Mouse (Mus musculus) gastrocnemius, postnatal 14 days (tissue): ENCODE data around the gene Zfp846. TPM values are rescaled to one million over a fixed set of nuclear protein-coding genes. Genes with fewer than 3 reads are reported as not detected.
A peak's percentile ranks its signal among the peaks of the same experiment; 100 is the strongest.
"Not testable (repeated sequence)": the region's sequence is repeated elsewhere in the genome, so short reads cannot be mapped to it uniquely, and the experiment has no call there.

Experiments used
- DNase-seq: peaks from one replicate; pipeline ENCODE4 v3.0.0; 2021; ENCODE audit warnings: mixed read lengths
- intact Hi-C: fragments of 180-260 bp; cut with DNase I; formaldehyde crosslinking; loops from one replicate; pipeline ENCODE4 v1.15.1; 2025; ENCODE audit warnings: low total_unique reads
- long read RNA-seq, 2 experiments: library from polyadenylated mRNA; stranded (forward); transcript quantifications; one replicate each; pipeline ENCODE4 v2.0.0; 2021
- total RNA-seq, 2 experiments: library from RNA; stranded (reverse); gene quantifications; 2 replicates each; pipeline ENCODE4 v1.2.3; 2021

Gene Zfp846
- total RNA-seq, result 1 to 10 TPM; 4.1 to 4.4 TPM
- long read RNA-seq, experiment 1, full-length matches to known transcripts, result 3 of 5 reads
- long read RNA-seq, experiment 1, partial matches to known transcripts, result 0 of 5 reads
- long read RNA-seq, experiment 1, other reads (novel, unspliced or antisense), result 2 of 5 reads
- long read RNA-seq, experiment 2, full-length matches to known transcripts, result 1 of 2 reads
- long read RNA-seq, experiment 2, partial matches to known transcripts, result 1 of 2 reads
- long read RNA-seq, experiment 2, other reads (novel, unspliced or antisense), result 0 of 2 reads

- intact Hi-C loops, result no loop called here
- DNase-seq, result peak; percentile 99
These were observed at the start of gene Zfp846 for GRCm38 (mm10) chr9:20581175-20581634. TSS of gene Zfp846 (plus strand) at chr9:20581291.

GRCm38 (mm10) chr9:20534326-20534926 lies 46.7 kb upstream of the Zfp846 start:
- intact Hi-C loops, result no loop called here
- DNase-seq, result no peak

- intact Hi-C loops, result no loop called here
- no peak for DNase-seq
These were observed 44.5 kb upstream of the Zfp846 start for GRCm38 (mm10) chr9:20536598-20536997.

GRCm38 (mm10) chr9:20543496-20543895 lies 37.6 kb upstream of the Zfp846 start:
- no peak for DNase-seq
- intact Hi-C loops, result no loop called here

GRCm38 (mm10) chr9:20544070-20544821 lies 36.8 kb upstream of the Zfp846 start:
- intact Hi-C loops, result no loop called here
- peak; percentile 88 for DNase-seq

- DNase-seq, result no peak
- intact Hi-C loops, result loop anchor here (5.0 kb wide), 1 partner anchor 78 kb away; no protein-coding TSS in a partner anchor
These were observed 35.9 kb upstream of the Zfp846 start for GRCm38 (mm10) chr9:20545151-20545550.

GRCm38 (mm10) chr9:20551781-20552275 lies 29.3 kb upstream of the Zfp846 start:
- no peak for DNase-seq

GRCm38 (mm10) chr9:20552698-20553097 lies 28.4 kb upstream of the Zfp846 start:
- intact Hi-C loops, result no loop called here
- DNase-seq, result no peak

More at GRCm38 (mm10) chr9:20551781-20552275, 29.3 kb upstream of the Zfp846 start:
- intact Hi-C loops, result no loop called here

GRCm38 (mm10) chr9:20562177-20562576 lies 18.9 kb upstream of the Zfp846 start:
- DNase-seq, result no peak
- intact Hi-C loops, result no loop called here

GRCm38 (mm10) chr9:20565326-20566030 lies 15.6 kb upstream of the Zfp846 start:
- intact Hi-C loops, DNase-seq: not testable (repeated sequence)

GRCm38 (mm10) chr9:20571060-20571459 lies 10.0 kb upstream of the Zfp846 start:
- intact Hi-C loops, result no loop called here
- DNase-seq, result no peak

GRCm38 (mm10) chr9:20576591-20576990 lies 4.5 kb upstream of the Zfp846 start:
- no peak for DNase-seq
- intact Hi-C loops, result no loop called here

GRCm38 (mm10) chr9:20601270-20601669 lies 20.2 kb downstream of the Zfp846 start:
- no peak for DNase-seq
- intact Hi-C loops, result no loop called here

GRCm38 (mm10) chr9:20606269-20606668 lies 25.2 kb downstream of the Zfp846 start:
- intact Hi-C loops, result no loop called here
- DNase-seq, result no peak

- DNase-seq, result peak; percentile 83
- intact Hi-C loops, result no loop called here
These were observed 26.2 kb downstream of the Zfp846 start for GRCm38 (mm10) chr9:20607100-20607974.

GRCm38 (mm10) chr9:20609831-20610464 lies 28.9 kb downstream of the Zfp846 start:
- DNase-seq, result no peak
- intact Hi-C loops, result no loop called here

GRCm38 (mm10) chr9:20611976-20612375 lies 30.9 kb downstream of the Zfp846 start:
- no peak for DNase-seq
- intact Hi-C loops, result no loop called here

- no peak for DNase-seq
- intact Hi-C loops, result no loop called here
These were observed 35.6 kb downstream of the Zfp846 start for GRCm38 (mm10) chr9:20616685-20617084.
